Mouse (Mus musculus): ENCODE measurements around the gene Ebf1. TPM values are rescaled to one million over a fixed set of nuclear protein-coding genes. Genes with fewer than 3 reads are reported as not detected.

Ebf1 gene
- total RNA-seq, 4 experiments from 2014 or later, result 5.1 to 8.0 (median 6.2) TPM

- no peak for DNase-seq (ENCODE audit: low spot score in 2 of 2)
Measured at GRCm38 (mm10) chr11:45012081-45012480, 395.0 kb downstream of the Ebf1 start.

DNA sequence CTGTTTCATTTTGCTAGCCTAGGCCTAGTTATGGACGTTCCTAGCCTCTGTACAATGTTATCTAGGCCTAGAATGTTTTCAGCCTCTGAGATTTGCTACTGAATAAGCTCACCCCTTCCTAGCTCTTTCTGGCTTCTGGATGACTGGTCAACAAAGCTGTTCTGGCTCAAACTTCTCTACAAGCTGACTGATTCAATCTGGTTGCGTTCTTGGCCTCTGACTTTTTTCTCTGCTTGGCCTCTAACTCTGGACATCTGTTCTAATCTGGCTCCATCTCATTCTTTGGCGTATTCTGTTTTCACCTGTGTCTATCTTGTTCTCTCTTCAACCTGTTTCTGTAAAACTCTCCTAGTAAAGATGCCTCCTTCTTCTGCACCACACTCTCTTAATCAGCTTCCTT lies 400.4 kb downstream of the Ebf1 start:
- DNase-seq (ENCODE audit: low spot score in 2 of 2), result no peak

- no peak for DNase-seq (ENCODE audit: low spot score in 2 of 2)
Measured at GRCm38 (mm10) chr11:45026012-45026411, 408.9 kb downstream of the Ebf1 start.

GRCm38 (mm10) chr11:45026674-45027073 lies 409.6 kb downstream of the Ebf1 start:
- DNase-seq (ENCODE audit: low spot score in 2 of 2), result no peak

DNA sequence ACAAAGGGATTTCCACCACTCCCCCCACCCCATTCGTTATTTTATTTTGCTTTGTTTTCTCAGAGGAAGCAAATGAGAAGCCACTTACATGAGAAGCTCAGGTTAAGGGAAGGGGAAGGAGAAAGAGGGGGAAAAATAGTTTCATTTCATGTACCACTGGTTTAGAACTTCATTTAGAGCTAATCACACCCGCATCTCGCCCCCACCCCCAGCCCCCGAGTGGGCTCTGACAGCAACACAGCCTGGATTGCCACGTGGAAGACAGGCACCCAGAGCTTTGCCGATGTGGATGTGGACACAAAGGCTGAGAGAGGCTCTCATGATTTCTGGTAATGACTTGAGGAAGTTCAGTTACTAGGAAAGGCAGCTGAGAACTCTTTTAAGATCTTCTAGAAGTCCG lies 410.0 kb downstream of the Ebf1 start:
- DNase-seq (ENCODE audit: low spot score in 2 of 2), result no peak

DNA sequence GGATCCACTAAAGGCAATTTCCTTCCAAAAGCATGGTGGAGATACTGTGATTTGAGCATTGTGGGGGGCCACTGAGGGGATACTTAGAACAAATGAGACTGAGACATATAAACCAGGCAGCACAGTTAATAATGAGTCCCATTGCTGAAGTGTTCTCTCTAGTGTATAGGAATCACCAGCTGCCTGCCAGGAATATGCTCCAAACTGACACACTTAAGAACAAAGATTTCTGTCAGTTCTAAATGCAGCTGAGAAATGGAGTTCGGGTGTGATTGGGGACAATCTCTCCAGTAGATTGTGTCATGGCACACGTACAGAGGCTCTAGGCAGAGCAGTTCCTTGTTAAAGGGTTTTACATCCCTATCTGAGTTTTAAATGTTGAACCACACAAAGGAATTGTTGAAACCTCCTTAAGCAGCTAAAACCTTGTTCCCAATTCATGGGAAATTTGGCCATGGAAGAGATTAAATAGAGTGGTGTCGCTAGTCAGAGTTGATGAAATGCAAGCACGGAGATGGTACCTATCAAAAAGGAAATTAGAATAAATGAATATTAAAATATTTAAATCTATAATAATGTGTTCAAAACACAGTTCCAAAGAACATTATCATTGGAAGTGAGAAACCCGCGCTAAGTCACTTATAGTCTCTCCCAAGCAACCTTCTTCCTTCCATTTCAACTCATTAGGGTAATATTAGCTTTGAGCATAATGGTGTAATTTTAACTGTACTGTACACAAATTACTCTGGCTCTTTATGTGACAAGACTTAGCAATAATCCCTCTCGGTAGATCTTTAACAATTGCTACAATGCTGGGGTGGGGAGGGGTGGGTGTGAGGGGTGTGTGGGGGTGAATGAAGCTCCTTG lies 438.9 kb downstream of the Ebf1 start:
- no peak for DNase-seq (ENCODE audit: low spot score in 2 of 2)

Other genes starting within 250 kb of the Ebf1 start
- gene Il12b, start 217.3 kb upstream of the Ebf1 start, total RNA-seq (2022), result not detected
- gene Ublcp1, start 146.8 kb upstream of the Ebf1 start, total RNA-seq (2022), result 10 to 100 TPM; 23.6 to 31.7 (median 24.5) TPM
- 10 to 100 TPM in 1 of 4 experiments, 1 to 10 TPM in 3; 5.7 to 12.5 (median 6.9) TPM for gene Rnf145, start 98.4 kb upstream of the Ebf1 start, total RNA-seq (2022)

Measured in gastrocnemius, adult 8-10 months (tissue).